Mouse (Mus musculus) kidney, embryonic 14.5 days (tissue): Measurements from ENCODE around the gene Aebp2. TPM values are rescaled to one million over a fixed set of nuclear protein-coding genes. Genes with fewer than 3 reads are reported as not detected.
"Not testable (repeated sequence)": the region's sequence is repeated elsewhere in the genome, so short reads cannot be mapped to it uniquely, and the experiment has no call there.

Source experiments
- ATAC-seq: fragments of 200-750 bp; cut with Nextera tagmentation; 2 replicates; pipeline ENCODE4 v1.8.0; 2017; ENCODE audit warnings: moderate number of reproducible peaks, mild to moderate bottlenecking, moderate TSS enrichment, moderate library complexity; ENCODE audit not compliant: low FRiP score, low TSS enrichment
- H3K27ac ChIP-seq: fragments of 300-500 bp; sonication (generic); 2 replicates; pipeline ENCODE4 v1.5.1; 2014; ENCODE audit warnings: low read depth, mild to moderate bottlenecking, low read length, moderate library complexity, mixed read lengths
- H3K27me3 ChIP-seq: fragments of 300-500 bp; sonication (generic); 2 replicates; pipeline ENCODE4 v1.6.1; 2014; ENCODE audit warnings: mild to moderate bottlenecking, low read length; ENCODE audit not compliant: control insufficient read depth, insufficient read depth
- H3K36me3 ChIP-seq: fragments of 300-500 bp; sonication (generic); 2 replicates; pipeline ENCODE4 v1.6.1; 2014; ENCODE audit warnings: low read length, mixed read lengths; ENCODE audit not compliant: control insufficient read depth, insufficient read depth
- H3K4me1 ChIP-seq: fragments of 300-500 bp; sonication (generic); 2 replicates; pipeline ENCODE4 v1.6.1; 2014; ENCODE audit warnings: low read length, mixed read lengths; ENCODE audit not compliant: control insufficient read depth, insufficient read depth
- H3K4me2 ChIP-seq: fragments of 300-500 bp; sonication (generic); replicated peaks from 2 replicates; pipeline ENCODE4 v1.6.1; 2014; ENCODE audit warnings: low read depth, mild to moderate bottlenecking, low read length
- H3K4me3 ChIP-seq: fragments of 300-500 bp; sonication (generic); 2 replicates; pipeline ENCODE4 v1.5.1; 2014; ENCODE audit warnings: mild to moderate bottlenecking, low read length
- H3K9ac ChIP-seq: fragments of 300-500 bp; sonication (generic); 2 replicates; pipeline ENCODE4 v1.6.1; 2014; ENCODE audit warnings: low read depth, mild to moderate bottlenecking, low read length, moderate library complexity
- H3K9me3 ChIP-seq: fragments of 300-500 bp; sonication (generic); 2 replicates; pipeline ENCODE4 v1.6.1; 2016; ENCODE audit warnings: low read length; ENCODE audit not compliant: control insufficient read depth
- WGBS: fragments of 180-500 bp; shearing (Covaris S2); extraction: QIAGEN DNeasy Blood & Tissue Kit; methylation state at CpG from one replicate; pipeline ENCODE4 v1.1.7; 2014; 5-methylcytosine and 5-hydroxymethylcytosine counted together
- polyA plus RNA-seq: library from polyadenylated mRNA; unstranded; fragments of >200 nt; fragmentation: Nextera tagmentation; extraction: Ambion mirVana; gene quantifications from 2 replicates; pipeline ENCODE4 v1.2.1, GENCODE M21; 2014

Aebp2 gene
- 18.0 and 22.4 TPM in 2 replicates for polyA plus RNA-seq

DNA sequence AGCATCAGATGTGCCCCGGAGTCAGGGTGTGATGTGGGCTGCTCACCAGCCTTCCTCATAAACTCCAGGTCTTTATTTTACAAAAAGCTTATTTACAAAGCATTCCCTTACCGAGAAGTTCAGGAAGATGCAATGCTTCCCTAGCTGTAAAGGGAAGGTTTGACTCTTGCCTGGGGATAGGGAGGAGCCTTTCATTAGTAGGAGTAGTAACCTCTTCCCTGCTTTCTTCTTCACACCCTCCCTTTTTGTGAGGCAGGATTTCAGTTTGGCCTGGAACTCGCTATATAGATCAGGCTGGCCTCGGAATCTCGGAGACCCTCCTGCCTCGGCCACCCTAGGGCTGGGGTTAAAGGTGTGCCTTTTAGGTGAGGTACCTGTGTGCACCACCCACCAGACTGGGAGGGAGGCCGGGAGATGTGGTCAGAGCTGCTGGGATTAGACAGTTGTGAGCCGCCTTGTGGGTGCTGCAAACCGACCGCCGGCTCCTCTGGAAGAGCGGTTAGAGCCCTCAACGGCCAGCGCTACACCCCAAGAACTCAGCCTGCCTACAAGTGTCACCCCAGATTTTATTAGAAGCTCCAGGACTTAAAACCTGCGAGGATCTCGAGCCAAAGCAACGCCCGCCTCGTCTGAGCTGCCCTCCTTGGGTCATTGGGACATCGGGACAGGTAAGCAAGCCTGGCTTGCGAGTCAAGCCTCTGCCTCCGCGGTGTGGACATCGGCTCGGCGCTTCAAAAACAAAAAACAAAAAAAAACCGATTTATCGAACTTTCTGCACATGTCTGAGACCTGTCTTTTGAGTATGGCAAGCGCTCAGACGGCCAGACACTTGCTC lies at the start of gene Aebp2:
Aebp2 (plus strand) TSS at position 273 of the 835 bp plus-strand sequence.
- peaks cover 17% of the 10 kb centered on the region for H3K4me1 ChIP-seq
- H3K27ac ChIP-seq: peak within 1 kb of the TSS; percentile 93
- no peaks in the 10 kb centered on the region for H3K36me3 ChIP-seq
- H3K9me3 ChIP-seq: no peaks in the 10 kb centered on the region
- peak within 1 kb of the TSS; percentile 64 for H3K4me2 ChIP-seq
- H3K27me3 ChIP-seq: no peaks in the 10 kb centered on the region
- peak within 1 kb of the TSS; percentile 99 for H3K9ac ChIP-seq
- H3K4me3 ChIP-seq: peak within 1 kb of the TSS; percentile 99
- 37% methylated on average over 30 of the region's 30 CpGs for WGBS
- peak; percentile 8 for ATAC-seq

DNA sequence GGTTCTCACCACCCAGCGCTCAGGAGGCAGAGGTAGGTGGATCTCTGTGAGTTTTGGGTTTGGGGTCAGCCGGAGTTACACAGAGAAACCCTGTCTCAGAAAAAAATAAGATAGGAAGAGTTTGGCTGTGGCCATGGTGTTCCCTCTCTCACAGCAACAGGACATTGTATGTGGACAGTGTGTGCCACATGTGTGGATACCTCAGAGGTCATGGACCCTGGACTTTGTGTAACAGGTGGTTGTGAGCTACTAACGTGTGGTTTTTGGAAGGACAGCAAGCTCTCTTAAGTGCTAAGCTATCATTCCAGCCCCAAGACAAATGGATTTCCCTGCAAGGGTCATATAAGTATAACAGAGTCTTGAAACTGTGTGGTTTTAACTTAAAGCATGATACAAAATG lies 47.5 kb upstream of the Aebp2 start:
- no peak overlapping the region for H3K27ac ChIP-seq
- no peak overlapping the region for H3K4me3 ChIP-seq
- no peak for ATAC-seq
- no peak overlapping the region for H3K9ac ChIP-seq
- no peaks in the 10 kb centered on the region for H3K27me3 ChIP-seq
- H3K9me3 ChIP-seq: no peaks in the 10 kb centered on the region
- H3K4me1 ChIP-seq: no peaks in the 10 kb centered on the region; the same call in 1 of the 2 replicates
- H3K36me3 ChIP-seq: peaks cover 57% of the 10 kb centered on the region
- no peak overlapping the region for H3K4me2 ChIP-seq
- WGBS: 87% methylated on average over 3 of the region's 3 CpGs

DNA sequence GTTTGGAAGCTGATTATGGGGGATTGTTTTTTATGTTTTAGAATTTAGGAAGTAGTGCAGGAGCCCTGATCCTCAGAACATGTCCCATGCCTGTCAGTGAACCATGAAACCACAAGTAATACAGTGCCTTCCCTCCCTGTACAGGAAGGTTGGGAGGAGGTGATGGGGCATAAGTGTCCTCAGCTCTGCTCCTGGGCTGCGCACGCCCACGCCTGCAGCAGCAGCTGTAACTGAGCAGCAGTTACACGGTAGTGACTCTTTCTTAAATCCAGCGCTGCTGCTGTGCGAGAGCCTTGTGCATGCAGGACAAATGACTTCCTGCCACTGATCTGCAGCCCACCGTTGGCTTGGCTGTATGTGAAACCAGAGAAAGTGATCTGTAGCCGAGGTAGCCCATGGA lies 46.3 kb upstream of the Aebp2 start:
- H3K27me3 ChIP-seq: no peaks in the 10 kb centered on the region
- H3K9me3 ChIP-seq: no peaks in the 10 kb centered on the region
- 53% methylated on average over 8 of the region's 8 CpGs for WGBS
- ATAC-seq: no peak; the same call in 1 of the 2 replicates
- H3K9ac ChIP-seq: no peak overlapping the region
- H3K4me2 ChIP-seq: no peak overlapping the region
- no peaks in the 10 kb centered on the region for H3K4me1 ChIP-seq
- H3K36me3 ChIP-seq: peaks cover 50% of the 10 kb centered on the region
- H3K27ac ChIP-seq: no peak overlapping the region
- H3K4me3 ChIP-seq: no peak overlapping the region

DNA sequence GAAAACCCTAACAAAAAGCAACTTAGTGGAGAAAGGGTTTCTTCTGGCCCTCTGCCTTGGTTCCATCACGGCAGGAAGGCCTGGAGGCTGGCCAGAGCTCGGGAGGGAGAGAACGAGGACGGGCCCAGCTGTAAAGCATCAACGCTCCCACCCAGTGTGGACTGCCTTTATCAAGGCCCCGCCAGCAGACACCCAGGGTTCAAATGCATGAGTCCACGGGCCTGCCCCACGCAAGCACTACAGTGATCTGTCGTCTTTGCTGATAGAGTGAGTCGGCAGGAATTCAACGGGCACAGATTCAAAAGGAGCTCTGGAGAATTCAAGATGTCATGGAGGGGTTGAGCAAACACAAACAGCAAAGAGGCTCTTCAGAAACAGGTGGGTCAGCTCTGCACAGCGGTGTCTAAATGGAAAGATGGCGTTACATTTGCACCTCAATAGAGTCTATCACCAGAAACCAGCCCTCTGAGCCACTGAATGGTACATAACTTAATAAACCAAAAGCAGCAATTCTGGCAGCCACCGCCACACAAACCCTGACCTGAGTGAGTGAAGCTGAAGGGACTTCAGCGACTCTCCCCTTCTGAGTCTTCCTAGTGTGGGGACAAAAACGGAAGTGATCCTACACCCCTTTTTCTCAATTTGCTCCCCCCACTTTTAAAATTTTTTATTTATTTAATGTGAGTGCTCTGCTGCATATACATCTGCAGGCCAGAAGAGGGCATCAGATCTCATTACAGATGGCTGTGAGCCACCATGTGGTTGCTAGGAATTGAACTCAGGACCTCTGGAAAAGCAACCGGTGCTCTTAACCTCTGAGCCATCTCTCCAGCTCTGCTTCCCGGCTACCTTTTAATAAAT lies 45.3 kb upstream of the Aebp2 start:
- no peak overlapping the region for H3K27ac ChIP-seq
- ATAC-seq: peak; percentile 74
- no peak overlapping the region for H3K4me2 ChIP-seq
- WGBS: 65% methylated on average over 18 of the region's 18 CpGs
- H3K27me3 ChIP-seq: no peaks in the 10 kb centered on the region
- no peak overlapping the region for H3K4me3 ChIP-seq
- H3K36me3 ChIP-seq: peaks cover 49% of the 10 kb centered on the region
- H3K9me3 ChIP-seq: no peaks in the 10 kb centered on the region
- H3K9ac ChIP-seq: no peak overlapping the region
- H3K4me1 ChIP-seq: no peaks in the 10 kb centered on the region

DNA sequence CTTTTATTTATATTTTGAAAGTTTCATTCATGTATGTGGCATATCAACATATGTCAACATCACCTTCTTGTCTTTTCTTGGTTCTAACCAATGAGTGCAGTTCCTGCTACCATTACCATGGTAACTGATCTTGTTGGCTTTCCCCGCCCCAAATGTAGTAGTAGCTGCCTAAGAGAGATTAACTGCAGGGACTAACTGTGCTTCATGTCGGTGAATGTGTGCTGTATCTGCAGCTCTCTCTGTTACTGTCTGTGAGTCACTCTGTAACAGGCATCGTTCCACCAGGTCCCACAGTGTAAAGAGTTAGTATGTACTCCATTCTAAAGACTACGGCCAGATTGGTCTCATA lies 44.7 kb upstream of the Aebp2 start:
- Histone ChIP-seq H3K4me3 (no peak overlapping the region), H3K27me3 (no peaks in the 10 kb centered on the region), H3K9ac (no peak overlapping the region), H3K4me1 (no peaks in the 10 kb centered on the region), H3K4me2 (no peak overlapping the region), H3K9me3 (no peaks in the 10 kb centered on the region), H3K36me3 (peaks cover 44% of the 10 kb centered on the region), H3K27ac (no peak overlapping the region)
- no peak for ATAC-seq
- 95% methylated on average over 4 of the region's 4 CpGs for WGBS

DNA sequence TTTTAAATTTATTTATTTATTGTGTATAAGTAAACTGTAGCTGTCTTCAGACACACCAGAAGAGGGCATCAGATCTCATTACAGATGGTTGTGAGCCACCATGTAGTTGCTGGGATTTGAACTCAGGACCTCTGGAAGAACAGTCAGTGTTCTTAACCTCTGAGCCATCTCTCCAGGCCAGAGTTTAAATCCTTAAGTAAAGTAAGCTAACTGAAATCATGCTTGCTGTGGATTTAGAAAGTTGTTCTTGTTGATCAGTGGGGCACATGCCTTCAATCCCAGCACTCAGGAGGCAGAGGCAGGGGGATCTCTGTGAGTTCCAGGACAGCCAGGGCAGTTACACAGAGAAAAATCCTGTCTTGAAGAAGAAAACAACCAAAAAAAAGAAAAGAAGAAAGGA lies 43.5 kb upstream of the Aebp2 start:
- not testable (repeated sequence) for H3K4me2 ChIP-seq, ATAC-seq, H3K4me1 ChIP-seq, H3K9ac ChIP-seq, H3K27ac ChIP-seq, H3K4me3 ChIP-seq, H3K27me3 ChIP-seq, H3K9me3 ChIP-seq
- H3K36me3 ChIP-seq: peaks cover 36% of the 10 kb centered on the region

DNA sequence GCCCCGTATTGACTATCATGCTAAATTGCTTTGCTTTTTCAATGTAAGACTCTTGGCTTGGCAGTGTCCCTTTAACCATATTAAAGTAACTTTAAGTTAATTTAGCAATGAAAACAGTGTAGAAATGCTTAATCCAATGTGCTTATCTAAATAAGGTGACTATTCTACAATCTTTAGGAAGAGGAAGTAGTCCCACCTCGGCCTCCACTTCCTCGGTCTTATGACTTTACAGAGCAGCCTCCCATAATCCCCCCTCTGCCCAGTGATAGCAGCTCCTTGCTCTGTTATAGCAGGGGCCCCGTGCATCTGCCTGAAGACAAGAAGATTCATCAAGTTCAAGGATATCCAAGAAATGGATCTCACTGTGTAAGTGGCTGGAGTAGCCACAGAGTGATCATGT lies 42.3 kb upstream of the Aebp2 start:
- Histone ChIP-seq H3K4me1 (no peaks in the 10 kb centered on the region), H3K9me3 (no peaks in the 10 kb centered on the region), H3K9ac (no peak overlapping the region), H3K27ac (no peak overlapping the region), H3K27me3 (no peaks in the 10 kb centered on the region), H3K4me3 (no peak overlapping the region), H3K36me3 (peaks cover 29% of the 10 kb centered on the region), H3K4me2 (no peak overlapping the region)
- 88% methylated on average over 4 of the region's 4 CpGs for WGBS
- ATAC-seq: no peak

DNA sequence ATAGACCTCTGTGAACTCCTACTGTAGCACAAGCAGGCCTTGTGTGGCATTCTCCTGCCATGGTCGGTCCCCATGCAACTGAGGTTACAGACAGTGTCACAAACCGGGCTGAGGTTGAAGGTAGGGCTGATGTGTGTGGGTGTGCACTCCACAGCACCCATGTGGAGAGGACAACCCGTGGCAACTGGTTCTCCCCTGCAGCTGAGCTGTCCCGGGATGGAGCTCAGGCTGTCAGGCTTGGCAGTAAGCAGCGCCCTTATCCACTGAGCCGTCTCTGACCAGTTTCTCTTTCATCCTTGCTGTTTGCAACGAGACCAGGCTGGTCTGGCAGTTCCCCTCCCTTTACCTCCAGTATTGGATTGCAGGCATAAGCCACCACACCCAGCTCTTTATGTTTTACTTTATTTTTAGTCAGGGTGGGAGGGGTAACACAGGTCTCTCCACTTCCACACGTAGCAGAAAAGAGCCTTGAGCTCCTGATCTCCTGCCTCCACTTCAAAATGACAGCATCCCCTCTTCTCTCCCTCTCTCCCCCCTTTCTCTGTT lies 35.7 kb upstream of the Aebp2 start:
- WGBS: 78% methylated on average over 8 of the region's 8 CpGs
- no peak for ATAC-seq

DNA sequence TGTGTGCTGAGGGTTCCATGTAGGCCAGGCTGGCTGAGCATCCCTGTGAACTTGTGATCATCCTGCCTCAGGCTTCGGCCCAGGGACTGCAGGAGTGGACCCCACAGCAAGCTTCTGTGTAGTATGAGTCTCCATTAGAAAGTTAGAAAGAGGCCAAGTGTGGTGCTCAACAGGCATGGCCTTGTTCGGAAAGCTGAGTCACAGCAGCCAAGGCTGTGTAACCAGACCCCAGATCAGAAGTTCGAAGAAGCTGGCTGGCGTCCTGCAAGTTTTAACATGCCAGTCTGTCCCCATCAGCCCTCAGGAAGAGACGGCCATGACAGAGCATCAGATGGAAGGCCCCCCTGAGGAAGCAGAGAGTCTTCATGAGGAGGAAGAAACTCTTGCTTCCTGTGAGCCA lies 31.1 kb upstream of the Aebp2 start:
- WGBS: 79% methylated on average over 5 of the region's 5 CpGs
- H3K27me3 ChIP-seq: no peaks in the 10 kb centered on the region

More for the DNA sequence above, 35.7 kb upstream of the Aebp2 start:
- Histone ChIP-seq H3K4me3 (no peak overlapping the region), H3K27ac (no peak overlapping the region), H3K9ac (no peak overlapping the region), H3K36me3 (peaks cover 56% of the 10 kb centered on the region), H3K4me2 (no peak overlapping the region), H3K9me3 (no peaks in the 10 kb centered on the region), H3K27me3 (no peaks in the 10 kb centered on the region), H3K4me1 (no peaks in the 10 kb centered on the region)

More for the DNA sequence above, 31.1 kb upstream of the Aebp2 start:
- Histone ChIP-seq H3K9ac (no peak overlapping the region), H3K4me1 (no peaks in the 10 kb centered on the region), H3K36me3 (peaks cover 79% of the 10 kb centered on the region), H3K4me2 (no peak overlapping the region), H3K4me3 (no peak overlapping the region), H3K27ac (no peak overlapping the region), H3K9me3 (no peaks in the 10 kb centered on the region)
- no peak for ATAC-seq
